Mouse (Mus musculus): ENCODE measurements around the gene Zfp235. TPM values are rescaled to one million over a fixed set of nuclear protein-coding genes. Genes with fewer than 3 reads are reported as not detected.
A peak's percentile ranks its signal among the peaks of the same experiment; 100 is the strongest.

Zfp235 gene
- polyA plus RNA-seq, 1 experiment from 2014 or later = 20.6 TPM

GRCm38 (mm10) chr7:24142566-24142965 is 8.6 kb downstream of the Zfp235 start:
- H3K27me3 ChIP-seq = no peaks in the 10 kb centered on the region
- 94% methylated on average over 6 of the region's 6 CpGs for WGBS
- no peak overlapping the region for H3K9ac ChIP-seq (replicated peaks)
- H3K9me3 ChIP-seq = peaks cover 7% of the 10 kb centered on the region; the same call in 1 of the 2 replicates
- peaks cover 57% of the 10 kb centered on the region for H3K36me3 ChIP-seq
- no peak overlapping the region for H3K4me2 ChIP-seq (replicated peaks)
- H3K27ac ChIP-seq = no peak overlapping the region
- H3K4me1 ChIP-seq (replicated peaks) = no peaks in the 10 kb centered on the region
- H3K4me3 ChIP-seq (replicated peaks) = no peak overlapping the region
- ATAC-seq = no peak

- Histone ChIP-seq H3K9ac (replicated peaks) (no peak overlapping the region), H3K9me3 (peaks cover 2% of the 10 kb centered on the region; the same call in 1 of the 2 replicates), H3K4me2 (replicated peaks) (no peak overlapping the region), H3K4me1 (replicated peaks) (no peaks in the 10 kb centered on the region), H3K27ac (no peak overlapping the region), H3K36me3 (no peaks in the 10 kb centered on the region), H3K27me3 (no peaks in the 10 kb centered on the region), H3K4me3 (replicated peaks) (no peak overlapping the region)
- 11% methylated on average over 1 of the region's 1 CpGs for WGBS
- no peak for ATAC-seq
Measured at GRCm38 (mm10) chr7:24153272-24153671, 19.3 kb downstream of the Zfp235 start.

- H3K4me1 ChIP-seq (replicated peaks) = peaks cover 4% of the 10 kb centered on the region; the same call in 1 of the 2 replicates
- ATAC-seq = no peak
- no peak overlapping the region for H3K4me3 ChIP-seq (replicated peaks)
- no peak overlapping the region for H3K27ac ChIP-seq
- H3K36me3 ChIP-seq = no peaks in the 10 kb centered on the region
- no peak overlapping the region for H3K9ac ChIP-seq (replicated peaks)
- no peak overlapping the region for H3K4me2 ChIP-seq (replicated peaks)
- no peaks in the 10 kb centered on the region for H3K27me3 ChIP-seq
- 76% methylated on average over 4 of the region's 4 CpGs for WGBS
- H3K9me3 ChIP-seq = no peaks in the 10 kb centered on the region
Measured at GRCm38 (mm10) chr7:24172191-24172590, 38.2 kb downstream of the Zfp235 start.

GRCm38 (mm10) chr7:24174618-24175336 is 40.8 kb downstream of the Zfp235 start, which contains the start of gene Zfp114:
Zfp114 (plus strand) TSS chr7:24175060.
- peak; percentile 94 for ATAC-seq
- Histone ChIP-seq H3K27me3 (no peaks in the 10 kb centered on the region), H3K4me1 (replicated peaks) (peaks cover 4% of the 10 kb centered on the region; the same call in 1 of the 2 replicates), H3K9ac (replicated peaks) (peak within 1 kb of the TSS; percentile 69), H3K27ac (0 out of 2 replicates have a peak within 1 kb of the TSS, but pooled peaks have one; percentile 10), H3K36me3 (no peaks in the 10 kb centered on the region), H3K4me3 (replicated peaks) (peak within 1 kb of the TSS; percentile 57), H3K9me3 (no peaks in the 10 kb centered on the region), H3K4me2 (replicated peaks) (peak within 1 kb of the TSS; percentile 58)
- WGBS = 12% methylated on average over 23 of the region's 23 CpGs

GRCm38 (mm10) chr7:24175337-24175711 is 41.4 kb downstream of the Zfp235 start:
- H3K9ac ChIP-seq (replicated peaks) = peak overlapping the region; percentile 69
- ATAC-seq = peak; percentile 49
- WGBS = 59% methylated on average over 6 of the region's 6 CpGs

GRCm38 (mm10) chr7:24187611-24188010 is 53.6 kb downstream of the Zfp235 start:
- no peaks in the 10 kb centered on the region for H3K27me3 ChIP-seq
- 64% methylated on average over 1 of the region's 1 CpGs for WGBS
- H3K4me1 ChIP-seq (replicated peaks) = no peaks in the 10 kb centered on the region
- H3K4me2 ChIP-seq (replicated peaks) = no peak overlapping the region
- H3K27ac ChIP-seq = no peak overlapping the region
- no peaks in the 10 kb centered on the region for H3K36me3 ChIP-seq
- H3K4me3 ChIP-seq (replicated peaks) = no peak overlapping the region
- no peaks in the 10 kb centered on the region for H3K9me3 ChIP-seq
- no peak for ATAC-seq
- no peak overlapping the region for H3K9ac ChIP-seq (replicated peaks)

More at GRCm38 (mm10) chr7:24175337-24175711, 41.4 kb downstream of the Zfp235 start:
- Histone ChIP-seq H3K27me3 (no peaks in the 10 kb centered on the region), H3K4me3 (replicated peaks) (peak overlapping the region; percentile 57), H3K4me2 (replicated peaks) (peak overlapping the region; percentile 58), H3K36me3 (no peaks in the 10 kb centered on the region), H3K4me1 (replicated peaks) (peaks cover 4% of the 10 kb centered on the region; the same call in 1 of the 2 replicates), H3K9me3 (no peaks in the 10 kb centered on the region), H3K27ac (no peak overlapping the region)

GRCm38 (mm10) chr7:24188901-24189570 is 55.1 kb downstream of the Zfp235 start:
- Histone ChIP-seq H3K9me3 (no peaks in the 10 kb centered on the region), H3K4me1 (replicated peaks) (no peaks in the 10 kb centered on the region), H3K27ac (no peak overlapping the region), H3K4me3 (replicated peaks) (no peak overlapping the region), H3K9ac (replicated peaks) (no peak overlapping the region), H3K36me3 (peaks cover 7% of the 10 kb centered on the region), H3K27me3 (no peaks in the 10 kb centered on the region), H3K4me2 (replicated peaks) (no peak overlapping the region)
- 68% methylated on average over 4 of the region's 4 CpGs for whole genome bisulfite sequencing
- ATAC-seq = no peak

- no peaks in the 10 kb centered on the region for H3K4me1 ChIP-seq (replicated peaks)
- no peak overlapping the region for H3K9ac ChIP-seq (replicated peaks)
- no peak for ATAC-seq
- no peak overlapping the region for H3K27ac ChIP-seq
- no peak overlapping the region for H3K4me3 ChIP-seq (replicated peaks)
- whole genome bisulfite sequencing = 81% methylated on average over 5 of the region's 5 CpGs
- no peaks in the 10 kb centered on the region for H3K27me3 ChIP-seq
- H3K9me3 ChIP-seq = no peaks in the 10 kb centered on the region; the same call in 1 of the 2 replicates
- H3K36me3 ChIP-seq = peaks cover 12% of the 10 kb centered on the region
- no peak overlapping the region for H3K4me2 ChIP-seq (replicated peaks)
Measured at GRCm38 (mm10) chr7:24189571-24189944, 55.6 kb downstream of the Zfp235 start.

GRCm38 (mm10) chr7:24191361-24191760 is 57.4 kb downstream of the Zfp235 start:
- WGBS = 91% methylated on average over 2 of the region's 2 CpGs
- no peaks in the 10 kb centered on the region for H3K4me1 ChIP-seq (replicated peaks)
- no peak overlapping the region for H3K27ac ChIP-seq
- no peak for ATAC-seq
- H3K4me3 ChIP-seq (replicated peaks) = no peak overlapping the region
- no peaks in the 10 kb centered on the region for H3K27me3 ChIP-seq
- no peaks in the 10 kb centered on the region; the same call in 1 of the 2 replicates for H3K9me3 ChIP-seq
- no peak overlapping the region for H3K9ac ChIP-seq (replicated peaks)
- no peak overlapping the region for H3K4me2 ChIP-seq (replicated peaks)
- H3K36me3 ChIP-seq = peaks cover 19% of the 10 kb centered on the region

Other genes with a start within 250 kb of the Zfp235 start
- gene Vmn1r178, start 242.2 kb upstream of the Zfp235 start, polyA plus RNA-seq (2015; fragmentation: Nextera tagmentation; extraction: Ambion mirVana) = not detected in 2 replicates
- not detected in 2 replicates for gene Vmn1r179, start 207.2 kb upstream of the Zfp235 start, polyA plus RNA-seq (2015; fragmentation: Nextera tagmentation; extraction: Ambion mirVana)
- not detected in 2 replicates for gene Vmn1r180, start 183.5 kb upstream of the Zfp235 start, polyA plus RNA-seq (2015; fragmentation: Nextera tagmentation; extraction: Ambion mirVana)
- not detected in 2 replicates for gene Vmn1r181, start 159.6 kb upstream of the Zfp235 start, polyA plus RNA-seq (2015; fragmentation: Nextera tagmentation; extraction: Ambion mirVana)
- not detected in 2 replicates for gene V1rd19, start 132.5 kb upstream of the Zfp235 start, polyA plus RNA-seq (2015; fragmentation: Nextera tagmentation; extraction: Ambion mirVana)
- gene Vmn1r183, start 80.9 kb upstream of the Zfp235 start, polyA plus RNA-seq (2015; fragmentation: Nextera tagmentation; extraction: Ambion mirVana) = not detected in 2 replicates
- gene Zfp180, start 52.2 kb upstream of the Zfp235 start, polyA plus RNA-seq (2015; fragmentation: Nextera tagmentation; extraction: Ambion mirVana) = 33.6 and 35.2 TPM in 2 replicates
- gene Zfp112, start 21.9 kb upstream of the Zfp235 start, polyA plus RNA-seq (2015; fragmentation: Nextera tagmentation; extraction: Ambion mirVana) = 9.7 and 11.3 TPM in 2 replicates
- 4.8 and 5.2 TPM in 2 replicates for gene Zfp114, start 40.9 kb downstream of the Zfp235 start, polyA plus RNA-seq (2015; fragmentation: Nextera tagmentation; extraction: Ambion mirVana)
- 5.7 and 9.2 TPM in 2 replicates for gene Zfp111, start 77.3 kb downstream of the Zfp235 start, polyA plus RNA-seq (2015; fragmentation: Nextera tagmentation; extraction: Ambion mirVana)
- 3.9 and 4.5 TPM in 2 replicates for gene Zfp109, start 103.4 kb downstream of the Zfp235 start, polyA plus RNA-seq (2015; fragmentation: Nextera tagmentation; extraction: Ambion mirVana)
- gene Zfp108, start 120.6 kb downstream of the Zfp235 start, polyA plus RNA-seq (2015; fragmentation: Nextera tagmentation; extraction: Ambion mirVana) = 4.6 and 5.1 TPM in 2 replicates
- 7.7 and 7.8 TPM in 2 replicates for gene Zfp93, start 136.3 kb downstream of the Zfp235 start, polyA plus RNA-seq (2015; fragmentation: Nextera tagmentation; extraction: Ambion mirVana)
- gene Zfp61, start 167.1 kb downstream of the Zfp235 start, polyA plus RNA-seq (2015; fragmentation: Nextera tagmentation; extraction: Ambion mirVana) = 41.2 and 49.4 TPM in 2 replicates
- gene Zfp94, start 182.5 kb downstream of the Zfp235 start, polyA plus RNA-seq (2015; fragmentation: Nextera tagmentation; extraction: Ambion mirVana) = 19.4 and 22.0 TPM in 2 replicates
- 0.40 TPM in 1 of 2 replicates, not detected in the other for gene Tescl, start 199.8 kb downstream of the Zfp235 start, polyA plus RNA-seq (2015; fragmentation: Nextera tagmentation; extraction: Ambion mirVana)
- gene Lypd5, start 215.0 kb downstream of the Zfp235 start, polyA plus RNA-seq (2015; fragmentation: Nextera tagmentation; extraction: Ambion mirVana) = not detected in 2 replicates
- 0.40 and 0.66 TPM in 2 replicates for gene Kcnn4, start 236.1 kb downstream of the Zfp235 start, polyA plus RNA-seq (2015; fragmentation: Nextera tagmentation; extraction: Ambion mirVana)